Mouse (Mus musculus): ENCODE results near the gene Ctsz. TPM values are rescaled to one million over a fixed set of nuclear protein-coding genes. Genes with fewer than 3 reads are reported as not detected.

Gene Ctsz
- polyA plus RNA-seq, 1 experiment from 2014 or later, result 101 TPM

- no peak overlapping the region for H3K4me3 ChIP-seq
- no peak for ATAC-seq (ENCODE audit: insufficient number of reproducible peaks, low FRiP score)
- no peaks in the 10 kb centered on the region for H3K9me3 ChIP-seq (replicated peaks)
- peaks cover 96% of the 10 kb centered on the region for H3K36me3 ChIP-seq
- no peak overlapping the region for H3K9ac ChIP-seq
- no peak overlapping the region for H3K4me2 ChIP-seq
- no peaks in the 10 kb centered on the region for H3K4me1 ChIP-seq (replicated peaks)
- 88% methylated on average over 11 of the region's 11 CpGs for WGBS
- no peaks in the 10 kb centered on the region for H3K27me3 ChIP-seq (replicated peaks)
- H3K27ac ChIP-seq (ENCODE audit: poor library complexity, severe bottlenecking), result no peak overlapping the region
Observed at GRCm38 (mm10) chr2:174424301-174425085, 14.3 kb downstream of the Ctsz start.

GRCm38 (mm10) chr2:174421107-174421506 is 17.7 kb downstream of the Ctsz start:
- no peak for ATAC-seq (ENCODE audit: insufficient number of reproducible peaks, low FRiP score)
- H3K27me3 ChIP-seq (replicated peaks), result no peaks in the 10 kb centered on the region
- no peaks in the 10 kb centered on the region for H3K9me3 ChIP-seq (replicated peaks)
- no peak overlapping the region for H3K27ac ChIP-seq (ENCODE audit: poor library complexity, severe bottlenecking)
- no peak overlapping the region for H3K4me3 ChIP-seq
- WGBS, result 85% methylated on average over 6 of the region's 6 CpGs
- H3K36me3 ChIP-seq, result peaks cover 66% of the 10 kb centered on the region
- H3K4me1 ChIP-seq (replicated peaks), result peaks cover 9% of the 10 kb centered on the region
- H3K9ac ChIP-seq, result no peak overlapping the region
- no peak overlapping the region for H3K4me2 ChIP-seq

GRCm38 (mm10) chr2:174415731-174416310 is 23.0 kb downstream of the Ctsz start, which contains the start of gene Nelfcd:
Gene Nelfcd (plus strand): TSS chr2:174415804.
- Histone ChIP-seq H3K9me3 (replicated peaks) (no peaks in the 10 kb centered on the region), H3K9ac (peak within 1 kb of the TSS; percentile 95), H3K27ac (ENCODE audit: poor library complexity, severe bottlenecking) (no peak within 1 kb of the TSS), H3K4me1 (replicated peaks) (peaks cover 10% of the 10 kb centered on the region), H3K4me3 (peak within 1 kb of the TSS; percentile 98), H3K4me2 (peak within 1 kb of the TSS; percentile 93), H3K27me3 (replicated peaks) (no peaks in the 10 kb centered on the region; the same call in 1 of the 2 replicates), H3K36me3 (peaks cover 13% of the 10 kb centered on the region)
- peak; percentile 96 for ATAC-seq (ENCODE audit: insufficient number of reproducible peaks, low FRiP score)
- under 1% methylated on average over 40 of the region's 40 CpGs for WGBS

- Histone ChIP-seq H3K4me2 (peak overlapping the region; percentile 93), H3K36me3 (peaks cover 7% of the 10 kb centered on the region; the same call in 1 of the 2 replicates), H3K27ac (ENCODE audit: poor library complexity, severe bottlenecking) (no peak overlapping the region), H3K4me3 (peak overlapping the region; percentile 98), H3K27me3 (replicated peaks) (no peaks in the 10 kb centered on the region; the same call in 1 of the 2 replicates), H3K9me3 (replicated peaks) (no peaks in the 10 kb centered on the region), H3K4me1 (replicated peaks) (peaks cover 10% of the 10 kb centered on the region), H3K9ac (peak overlapping the region; percentile 95; the same call in 1 of the 2 replicates)
- no peak; the same call in 1 of the 2 replicates for ATAC-seq (ENCODE audit: insufficient number of reproducible peaks, low FRiP score)
- 43% methylated on average over 18 of the region's 18 CpGs for WGBS
Observed at GRCm38 (mm10) chr2:174415001-174415730, 23.7 kb downstream of the Ctsz start.

- Histone ChIP-seq H3K9ac (no peak overlapping the region), H3K36me3 (0 out of 2 replicates have a peak, but pooled peaks cover 4% of the 10 kb centered on the region), H3K9me3 (replicated peaks) (no peaks in the 10 kb centered on the region), H3K4me3 (no peak overlapping the region), H3K4me2 (no peak overlapping the region), H3K4me1 (replicated peaks) (peaks cover 10% of the 10 kb centered on the region), H3K27me3 (replicated peaks) (no peaks in the 10 kb centered on the region; the same call in 1 of the 2 replicates), H3K27ac (ENCODE audit: poor library complexity, severe bottlenecking) (no peak overlapping the region)
- 62% methylated on average over 7 of the region's 7 CpGs for WGBS
- no peak for ATAC-seq (ENCODE audit: insufficient number of reproducible peaks, low FRiP score)
Observed at GRCm38 (mm10) chr2:174413127-174413526, 25.7 kb downstream of the Ctsz start.

GRCm38 (mm10) chr2:174410222-174410621 is 28.6 kb downstream of the Ctsz start:
- H3K9me3 ChIP-seq (replicated peaks), result no peaks in the 10 kb centered on the region
- H3K4me2 ChIP-seq, result no peak overlapping the region
- no peak for ATAC-seq (ENCODE audit: insufficient number of reproducible peaks, low FRiP score)
- no peaks in the 10 kb centered on the region for H3K4me1 ChIP-seq (replicated peaks)
- no peak overlapping the region for H3K27ac ChIP-seq (ENCODE audit: poor library complexity, severe bottlenecking)
- no peaks in the 10 kb centered on the region; the same call in 1 of the 2 replicates for H3K27me3 ChIP-seq (replicated peaks)
- no peaks in the 10 kb centered on the region for H3K36me3 ChIP-seq
- no peak overlapping the region for H3K4me3 ChIP-seq
- WGBS, result 47% methylated on average over 2 of the region's 2 CpGs
- no peak overlapping the region for H3K9ac ChIP-seq

- no peaks in the 10 kb centered on the region for H3K9me3 ChIP-seq (replicated peaks)
- H3K9ac ChIP-seq, result no peak overlapping the region
- no peaks in the 10 kb centered on the region for H3K27me3 ChIP-seq (replicated peaks)
- no peaks in the 10 kb centered on the region for H3K36me3 ChIP-seq
- 70% methylated on average over 4 of the region's 4 CpGs for WGBS
- H3K4me2 ChIP-seq, result no peak overlapping the region
- no peak for ATAC-seq (ENCODE audit: insufficient number of reproducible peaks, low FRiP score)
- no peaks in the 10 kb centered on the region for H3K4me1 ChIP-seq (replicated peaks)
- H3K27ac ChIP-seq (ENCODE audit: poor library complexity, severe bottlenecking), result no peak overlapping the region
- H3K4me3 ChIP-seq, result no peak overlapping the region
Observed at GRCm38 (mm10) chr2:174400396-174400795, 38.4 kb downstream of the Ctsz start.

- no peaks in the 10 kb centered on the region for H3K9me3 ChIP-seq (replicated peaks)
- H3K4me1 ChIP-seq (replicated peaks), result no peaks in the 10 kb centered on the region
- H3K27me3 ChIP-seq (replicated peaks), result no peaks in the 10 kb centered on the region
- H3K4me2 ChIP-seq, result no peak overlapping the region
- 75% methylated on average over 6 of the region's 6 CpGs for WGBS
- no peaks in the 10 kb centered on the region for H3K36me3 ChIP-seq
- H3K9ac ChIP-seq, result no peak overlapping the region
- H3K4me3 ChIP-seq, result no peak overlapping the region
- no peak overlapping the region for H3K27ac ChIP-seq (ENCODE audit: poor library complexity, severe bottlenecking)
- ATAC-seq (ENCODE audit: insufficient number of reproducible peaks, low FRiP score), result no peak
Observed at GRCm38 (mm10) chr2:174397881-174398280, 41.0 kb downstream of the Ctsz start.

- H3K4me3 ChIP-seq, result no peak overlapping the region
- no peak overlapping the region for H3K4me2 ChIP-seq
- no peak overlapping the region for H3K9ac ChIP-seq
- 82% methylated on average over 1 of the region's 1 CpGs for WGBS
- no peaks in the 10 kb centered on the region for H3K27me3 ChIP-seq (replicated peaks)
- H3K9me3 ChIP-seq (replicated peaks), result no peaks in the 10 kb centered on the region
- H3K27ac ChIP-seq (ENCODE audit: poor library complexity, severe bottlenecking), result no peak overlapping the region
- H3K4me1 ChIP-seq (replicated peaks), result no peaks in the 10 kb centered on the region
- no peak for ATAC-seq (ENCODE audit: insufficient number of reproducible peaks, low FRiP score)
- no peaks in the 10 kb centered on the region for H3K36me3 ChIP-seq
Observed at GRCm38 (mm10) chr2:174397065-174397464, 41.8 kb downstream of the Ctsz start.

- no peak overlapping the region for H3K9ac ChIP-seq
- H3K36me3 ChIP-seq, result no peaks in the 10 kb centered on the region
- H3K27me3 ChIP-seq (replicated peaks), result no peaks in the 10 kb centered on the region
- no peaks in the 10 kb centered on the region for H3K4me1 ChIP-seq (replicated peaks)
- H3K4me2 ChIP-seq, result no peak overlapping the region
- no peak for ATAC-seq (ENCODE audit: insufficient number of reproducible peaks, low FRiP score)
- no peak overlapping the region for H3K4me3 ChIP-seq
- H3K9me3 ChIP-seq (replicated peaks), result no peaks in the 10 kb centered on the region
- H3K27ac ChIP-seq (ENCODE audit: poor library complexity, severe bottlenecking), result no peak overlapping the region
- WGBS, result 81% methylated on average over 10 of the region's 10 CpGs
Observed at GRCm38 (mm10) chr2:174396643-174397042, 42.2 kb downstream of the Ctsz start.

- no peak for ATAC-seq (ENCODE audit: insufficient number of reproducible peaks, low FRiP score)
- no peaks in the 10 kb centered on the region for H3K4me1 ChIP-seq (replicated peaks)
Observed at GRCm38 (mm10) chr2:174393383-174393782, 45.5 kb downstream of the Ctsz start.

More at GRCm38 (mm10) chr2:174393383-174393782, 45.5 kb downstream of the Ctsz start:
- Histone ChIP-seq H3K36me3 (no peaks in the 10 kb centered on the region), H3K4me2 (no peak overlapping the region), H3K9me3 (replicated peaks) (peaks cover 4% of the 10 kb centered on the region; the same call in 1 of the 2 replicates), H3K9ac (no peak overlapping the region), H3K27me3 (replicated peaks) (no peaks in the 10 kb centered on the region), H3K4me3 (no peak overlapping the region), H3K27ac (ENCODE audit: poor library complexity, severe bottlenecking) (no peak overlapping the region)
- 71% methylated on average over 5 of the region's 5 CpGs for WGBS
